Mouse (Mus musculus) midbrain, embryonic 16.5 days (tissue): ENCODE results near the gene Gm13088. TPM values are rescaled to one million over a fixed set of nuclear protein-coding genes. Genes with fewer than 3 reads are reported as not detected.
"Not testable (repeated sequence)": the region's sequence is repeated elsewhere in the genome, so short reads cannot be mapped to it uniquely, and the experiment has no call there.

ENCODE experiments used
- ATAC-seq: fragments of 200-750 bp; cut with Nextera tagmentation; 2 replicates; pipeline ENCODE4 v1.8.0; 2017; ENCODE audit warnings: moderate TSS enrichment
- H3K27ac ChIP-seq: fragments of 300-500 bp; sonication (generic); 2 replicates; pipeline ENCODE4 v1.5.1; 2014; ENCODE audit warnings: mild to moderate bottlenecking, low read length, mixed read lengths
- H3K27me3 ChIP-seq: fragments of 300-500 bp; sonication (generic); 2 replicates; pipeline ENCODE4 v1.6.1; 2014; ENCODE audit warnings: low read depth, low read length, mixed read lengths; ENCODE audit not compliant: control insufficient read depth, insufficient read depth
- H3K36me3 ChIP-seq: fragments of 300-500 bp; sonication (generic); 2 replicates; pipeline ENCODE4 v1.6.1; 2014; ENCODE audit warnings: mild to moderate bottlenecking, low read length, moderate library complexity, mixed read lengths; ENCODE audit not compliant: control insufficient read depth, insufficient read depth
- H3K4me1 ChIP-seq: fragments of 300-500 bp; sonication (generic); 2 replicates; pipeline ENCODE4 v1.6.1; 2014; ENCODE audit warnings: mild to moderate bottlenecking, low read length, mixed read lengths; ENCODE audit not compliant: control insufficient read depth, insufficient read depth
- H3K4me2 ChIP-seq: fragments of 300-500 bp; sonication (generic); 2 replicates; pipeline ENCODE4 v1.6.1; 2014; ENCODE audit warnings: mild to moderate bottlenecking, low read length, mixed read lengths
- H3K4me3 ChIP-seq: fragments of 300-500 bp; sonication (generic); 2 replicates; pipeline ENCODE4 v1.5.1; 2014; ENCODE audit warnings: low read depth, mild to moderate bottlenecking, low read length, moderate library complexity, mixed read lengths
- H3K9ac ChIP-seq: fragments of 300-500 bp; sonication (generic); 2 replicates; pipeline ENCODE4 v1.6.1; 2014; ENCODE audit warnings: low read depth, low read length, mixed read lengths
- H3K9me3 ChIP-seq: fragments of 300-500 bp; sonication (generic); replicated peaks from 2 replicates; pipeline ENCODE4 v1.6.1; 2014; ENCODE audit warnings: mild to moderate bottlenecking, low read length, mixed read lengths; ENCODE audit not compliant: control insufficient read depth, poor library complexity, severe bottlenecking
- WGBS: fragments of 180-500 bp; shearing (Covaris S2); extraction: QIAGEN DNeasy Blood & Tissue Kit; methylation state at CpG from one replicate; pipeline ENCODE4 v1.1.7; 2014; 5-methylcytosine and 5-hydroxymethylcytosine counted together
- polyA plus RNA-seq: library from polyadenylated mRNA; unstranded; fragments of >200 nt; fragmentation: Nextera tagmentation; extraction: Ambion mirVana; gene quantifications from 2 replicates; pipeline ENCODE4 v1.2.1, GENCODE M21; 2015

Gene Gm13088
- not detected in 2 replicates for polyA plus RNA-seq

GRCm38 (mm10) chr4:143657146-143657545, at the start of gene Gm13088:
TSS of gene Gm13088 (minus strand) at chr4:143657246.
- H3K27me3 ChIP-seq, H3K9ac ChIP-seq, ATAC-seq, H3K4me2 ChIP-seq, H3K36me3 ChIP-seq, H3K4me3 ChIP-seq, H3K4me1 ChIP-seq, H3K27ac ChIP-seq: not testable (repeated sequence)
- H3K9me3 ChIP-seq: peaks cover 12% of the 10 kb centered on the region

- no peaks in the 10 kb centered on the region for H3K4me1 ChIP-seq
- H3K27ac ChIP-seq: no peak within 1 kb of the TSS
- no peak within 1 kb of the TSS for H3K4me2 ChIP-seq
- H3K36me3 ChIP-seq: no peaks in the 10 kb centered on the region
- peaks cover 36% of the 10 kb centered on the region for H3K9me3 ChIP-seq
- H3K4me3 ChIP-seq: no peak within 1 kb of the TSS
- no peak for ATAC-seq
- H3K9ac ChIP-seq: no peak within 1 kb of the TSS
- H3K27me3 ChIP-seq: no peaks in the 10 kb centered on the region
- WGBS: 89% methylated on average over 2 of the region's 2 CpGs
Observed at GRCm38 (mm10) chr4:143702611-143703010, 45.6 kb upstream of the Gm13088 start, which contains the start of gene Gm13089. TSS of gene Gm13089 (minus strand) at chr4:143702711.

- not testable (repeated sequence) for ATAC-seq, H3K4me1 ChIP-seq, H3K27ac ChIP-seq, H3K9ac ChIP-seq, H3K4me3 ChIP-seq, H3K9me3 ChIP-seq, H3K4me2 ChIP-seq, H3K36me3 ChIP-seq, H3K27me3 ChIP-seq
- 84% methylated on average over 4 of the region's 4 CpGs for WGBS
Observed at GRCm38 (mm10) chr4:143618101-143618500, 38.9 kb downstream of the Gm13088 start.

GRCm38 (mm10) chr4:143614703-143615102, 42.3 kb downstream of the Gm13088 start, which contains the start of gene Gm13083:
TSS of gene Gm13083 (plus strand) at chr4:143615003.
- H3K36me3 ChIP-seq, H3K27me3 ChIP-seq, H3K4me2 ChIP-seq, H3K4me3 ChIP-seq, ATAC-seq, H3K27ac ChIP-seq, H3K9ac ChIP-seq, H3K4me1 ChIP-seq, H3K9me3 ChIP-seq: not testable (repeated sequence)

- H3K4me2 ChIP-seq, H3K9ac ChIP-seq, H3K9me3 ChIP-seq, H3K27ac ChIP-seq, H3K27me3 ChIP-seq, H3K36me3 ChIP-seq, ATAC-seq, H3K4me3 ChIP-seq, H3K4me1 ChIP-seq: not testable (repeated sequence)
- 87% methylated on average over 9 of the region's 9 CpGs for WGBS
Observed at GRCm38 (mm10) chr4:143611927-143612326, 45.1 kb downstream of the Gm13088 start.

Other genes starting within 250 kb of the Gm13088 start
- 25.2 and 27.0 TPM in 2 replicates for gene Pramef8, start 244.8 kb downstream of the Gm13088 start, polyA plus RNA-seq
- not detected in 2 replicates for gene Oog4, start 206.9 kb downstream of the Gm13088 start, polyA plus RNA-seq
- gene Gm13043, start 145.9 kb downstream of the Gm13088 start, polyA plus RNA-seq: not detected in 2 replicates
- not detected in 2 replicates for gene Gm13040, start 121.3 kb downstream of the Gm13088 start, polyA plus RNA-seq
- gene BC080695, start 105.5 kb downstream of the Gm13088 start, polyA plus RNA-seq: not detected in 2 replicates
- gene Gm13057, start 105.5 kb downstream of the Gm13088 start, polyA plus RNA-seq: not detected in 2 replicates
- not detected in 2 replicates for gene Gm13083, start 42.2 kb downstream of the Gm13088 start, polyA plus RNA-seq
- not detected in 2 replicates for gene Gm13089, start 45.5 kb upstream of the Gm13088 start, polyA plus RNA-seq
- gene Gm13078, start 62.2 kb upstream of the Gm13088 start, polyA plus RNA-seq: not detected in 2 replicates
- not detected in 2 replicates for gene Gm13023, start 132.1 kb upstream of the Gm13088 start, polyA plus RNA-seq
- gene Gm13084, start 158.8 kb upstream of the Gm13088 start, polyA plus RNA-seq: not detected in 2 replicates
- not detected in 2 replicates for gene Gm13103, start 189.3 kb upstream of the Gm13088 start, polyA plus RNA-seq
- gene Pramef6, start 243.1 kb upstream of the Gm13088 start, polyA plus RNA-seq: not detected in 2 replicates